Mouse (Mus musculus): Measurements from ENCODE around the gene Gm29735. TPM values are rescaled to one million over a fixed set of nuclear protein-coding genes. Genes with fewer than 3 reads are reported as not detected.
A peak's percentile ranks its signal among the peaks of the same experiment; 100 is the strongest.
"Not testable (repeated sequence)": the region's sequence is repeated elsewhere in the genome, so short reads cannot be mapped to it uniquely, and the experiment has no call there.

Gene Gm29735
- polyA plus RNA-seq, 1 experiment, result not detected

DNA sequence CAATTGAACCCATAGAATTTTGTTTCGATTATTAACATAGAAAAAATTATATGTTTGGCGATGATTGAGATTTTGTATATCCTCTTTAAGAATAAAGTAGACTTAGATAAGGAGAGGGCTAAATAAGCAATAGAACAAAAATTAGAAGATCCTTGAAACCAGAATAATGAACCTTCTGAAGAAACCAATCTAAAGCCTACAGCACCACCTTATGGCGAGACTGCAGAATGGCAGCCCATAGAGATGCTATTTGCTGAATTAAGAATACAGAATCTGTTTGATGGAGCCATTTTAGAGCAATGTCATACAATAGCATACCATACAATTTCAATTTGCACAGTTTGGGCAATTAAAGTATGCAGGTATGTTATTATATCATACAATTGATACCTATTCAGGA lies 12.9 kb upstream of the Gm29735 start:
- Histone ChIP-seq H3K4me3 (replicated peaks; ENCODE audit: insufficient read depth, low read depth, low read length) (no peak overlapping the region), H3K4me1 (ENCODE audit: control insufficient read depth, insufficient read depth, low read length) (no peaks in the 10 kb centered on the region), H3K27me3 (ENCODE audit: control insufficient read depth, insufficient read depth, low read length) (no peaks in the 10 kb centered on the region), H3K27ac (ENCODE audit: insufficient read depth, low read length) (no peak overlapping the region)
- no peak for DNase-seq
- 53% methylated on average over 3 of the region's 3 CpGs for WGBS
- TF ChIP-seq CTCF (IDR thresholded peaks at IDR 0.05; ENCODE audit: borderline replicate concordance, insufficient read depth, low read depth, low read length) (no peak), POLR2A (IDR thresholded peaks at IDR 0.05; ENCODE audit: borderline replicate concordance, insufficient read depth, low read length) (no peak)

DNA sequence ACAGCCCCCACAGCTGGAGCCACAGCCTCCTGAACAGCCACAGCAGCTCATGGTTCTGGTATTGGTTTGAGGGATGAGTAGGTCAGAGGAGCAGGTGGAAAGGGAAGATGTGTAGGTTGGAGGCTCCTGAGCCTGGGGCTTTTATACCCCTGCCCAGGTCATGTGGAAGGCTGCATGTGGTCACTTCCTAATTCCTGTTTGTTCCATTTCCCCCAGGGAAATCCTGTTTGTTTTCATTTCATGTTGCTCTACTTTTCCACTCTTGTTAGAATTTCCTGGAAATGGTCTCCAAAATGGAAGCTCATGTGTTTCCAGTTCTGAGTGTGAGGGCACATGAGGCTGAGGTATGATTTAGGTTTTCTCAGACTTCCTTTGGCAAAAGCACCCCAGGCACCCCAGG lies 8.7 kb upstream of the Gm29735 start, which contains the start of gene Gm4553:
Gene Gm4553 (minus strand): TSS at position 101 of the 400 bp plus-strand sequence.
- not testable (repeated sequence) for H3K4me1 ChIP-seq (ENCODE audit: control insufficient read depth, insufficient read depth, low read length); H3K4me3 ChIP-seq (replicated peaks; ENCODE audit: insufficient read depth, low read depth, low read length); H3K27me3 ChIP-seq (ENCODE audit: control insufficient read depth, insufficient read depth, low read length); DNase-seq; H3K27ac ChIP-seq (ENCODE audit: insufficient read depth, low read length)

DNA sequence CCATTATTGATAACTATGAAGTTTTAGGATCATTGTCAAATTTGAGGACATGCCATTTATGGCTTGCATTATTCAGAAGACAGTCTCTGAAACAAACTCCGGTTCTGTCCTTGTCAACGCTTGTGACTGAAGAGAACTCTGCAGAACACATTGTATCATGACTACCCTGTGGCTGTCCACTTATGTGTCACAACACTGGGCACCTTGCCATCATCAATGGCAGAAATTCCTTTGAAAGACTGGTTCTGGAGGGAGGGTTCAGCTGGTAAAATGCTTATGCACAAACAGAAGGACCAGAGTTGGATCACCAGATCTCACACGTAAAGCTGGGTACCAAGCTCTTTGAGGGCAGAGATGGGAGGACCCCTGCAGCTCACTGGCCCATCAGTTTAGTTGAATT lies 2.5 kb upstream of the Gm29735 start:
- Histone ChIP-seq H3K27ac (ENCODE audit: insufficient read depth, low read length) (no peak overlapping the region), H3K27me3 (ENCODE audit: control insufficient read depth, insufficient read depth, low read length) (no peaks in the 10 kb centered on the region), H3K4me3 (replicated peaks; ENCODE audit: insufficient read depth, low read depth, low read length) (no peak overlapping the region), H3K4me1 (ENCODE audit: control insufficient read depth, insufficient read depth, low read length) (no peaks in the 10 kb centered on the region)
- no peak for DNase-seq
- 86% methylated on average over 3 of the region's 3 CpGs for WGBS
- TF ChIP-seq POLR2A (IDR thresholded peaks at IDR 0.05; ENCODE audit: borderline replicate concordance, insufficient read depth, low read length), result no peak
- no peak for TF ChIP-seq CTCF (IDR thresholded peaks at IDR 0.05; ENCODE audit: borderline replicate concordance, insufficient read depth, low read depth, low read length)

DNA sequence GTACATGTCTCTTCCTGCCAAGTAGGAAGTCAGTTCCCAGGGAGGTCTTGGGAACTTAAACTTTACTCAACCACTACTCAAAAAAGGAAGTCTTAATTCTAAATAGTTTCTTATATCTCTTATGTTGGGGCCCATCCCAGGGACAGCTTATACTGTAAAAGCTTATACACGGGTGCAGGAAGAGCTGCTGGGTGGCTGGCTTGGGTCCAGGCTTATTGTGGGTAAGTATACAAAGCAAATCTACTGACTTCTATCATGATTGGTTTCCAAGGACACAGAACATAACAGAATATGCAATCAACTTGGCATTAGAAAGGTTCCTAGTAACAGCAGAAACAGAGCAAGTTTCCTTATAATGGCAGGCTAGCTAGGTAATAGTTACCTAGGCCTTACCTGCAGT lies 1.6 kb downstream of the Gm29735 start:
- 25% methylated on average over 1 of the region's 1 CpGs for WGBS
- Histone ChIP-seq H3K4me1 (ENCODE audit: control insufficient read depth, insufficient read depth, low read length) (no peaks in the 10 kb centered on the region), H3K27me3 (ENCODE audit: control insufficient read depth, insufficient read depth, low read length) (no peaks in the 10 kb centered on the region), H3K27ac (ENCODE audit: insufficient read depth, low read length) (no peak overlapping the region), H3K4me3 (replicated peaks; ENCODE audit: insufficient read depth, low read depth, low read length) (no peak overlapping the region)
- no peak for DNase-seq
- TF ChIP-seq CTCF (IDR thresholded peaks at IDR 0.05; ENCODE audit: borderline replicate concordance, insufficient read depth, low read depth, low read length) (no peak), POLR2A (IDR thresholded peaks at IDR 0.05; ENCODE audit: borderline replicate concordance, insufficient read depth, low read length) (no peak)

DNA sequence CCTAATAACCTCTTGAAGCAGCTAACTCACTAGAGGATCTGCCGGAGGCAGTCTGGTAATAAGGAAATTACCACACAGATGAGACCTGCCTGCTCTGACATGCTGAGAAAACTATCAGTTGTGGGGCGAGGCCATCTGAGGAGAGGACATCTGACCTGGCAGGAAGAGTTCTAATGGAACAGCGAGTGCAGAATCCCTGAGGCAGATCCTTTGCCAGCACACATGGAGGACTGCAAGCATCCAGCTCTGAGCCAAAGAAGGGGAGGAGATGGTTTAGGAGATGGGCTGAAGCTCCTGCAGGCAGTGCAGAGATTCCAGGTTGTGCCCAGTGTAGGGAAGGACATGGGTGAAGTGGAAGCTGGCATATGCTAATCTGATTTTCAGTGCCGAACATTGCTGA lies 4.7 kb downstream of the Gm29735 start:
- TF ChIP-seq CTCF (IDR thresholded peaks at IDR 0.05; ENCODE audit: borderline replicate concordance, insufficient read depth, low read depth, low read length) (no peak), POLR2A (IDR thresholded peaks at IDR 0.05; ENCODE audit: borderline replicate concordance, insufficient read depth, low read length) (no peak)
- Histone ChIP-seq H3K27ac (ENCODE audit: insufficient read depth, low read length) (no peak overlapping the region), H3K27me3 (ENCODE audit: control insufficient read depth, insufficient read depth, low read length) (no peaks in the 10 kb centered on the region), H3K4me3 (replicated peaks; ENCODE audit: insufficient read depth, low read depth, low read length) (no peak overlapping the region), H3K4me1 (ENCODE audit: control insufficient read depth, insufficient read depth, low read length) (no peaks in the 10 kb centered on the region)
- peak in 1 of 2 experiments; percentile 2 for DNase-seq
- 35% methylated on average over 4 of the region's 4 CpGs for WGBS

DNA sequence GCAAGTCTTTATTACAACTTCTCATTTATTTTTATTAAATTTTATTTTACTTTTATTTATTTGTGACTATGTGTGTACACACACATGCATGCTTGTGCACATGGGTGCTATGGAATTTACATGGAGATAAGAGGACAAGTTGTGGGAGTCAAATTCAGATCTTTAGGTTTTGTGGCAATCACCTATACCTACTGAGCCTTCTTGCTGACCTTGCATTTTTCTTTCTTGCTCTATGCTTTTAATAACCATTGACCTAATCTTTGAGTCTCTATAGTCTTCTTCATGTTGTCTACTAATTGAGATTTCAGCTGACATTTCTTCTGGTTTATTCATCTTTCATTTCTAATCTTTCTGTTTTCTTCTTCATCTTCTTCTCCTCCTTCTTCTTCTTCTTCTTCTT lies 8.3 kb downstream of the Gm29735 start:
- DNase-seq, result no peak
- no peak overlapping the region for H3K27ac ChIP-seq (ENCODE audit: insufficient read depth, low read length)
- H3K27me3 ChIP-seq (ENCODE audit: control insufficient read depth, insufficient read depth, low read length), result no peaks in the 10 kb centered on the region
- no peaks in the 10 kb centered on the region for H3K4me1 ChIP-seq (ENCODE audit: control insufficient read depth, insufficient read depth, low read length)
- TF ChIP-seq CTCF (IDR thresholded peaks at IDR 0.05; ENCODE audit: borderline replicate concordance, insufficient read depth, low read depth, low read length) (no peak), POLR2A (IDR thresholded peaks at IDR 0.05; ENCODE audit: borderline replicate concordance, insufficient read depth, low read length) (no peak)
- H3K4me3 ChIP-seq (replicated peaks; ENCODE audit: insufficient read depth, low read depth, low read length), result no peak overlapping the region

DNA sequence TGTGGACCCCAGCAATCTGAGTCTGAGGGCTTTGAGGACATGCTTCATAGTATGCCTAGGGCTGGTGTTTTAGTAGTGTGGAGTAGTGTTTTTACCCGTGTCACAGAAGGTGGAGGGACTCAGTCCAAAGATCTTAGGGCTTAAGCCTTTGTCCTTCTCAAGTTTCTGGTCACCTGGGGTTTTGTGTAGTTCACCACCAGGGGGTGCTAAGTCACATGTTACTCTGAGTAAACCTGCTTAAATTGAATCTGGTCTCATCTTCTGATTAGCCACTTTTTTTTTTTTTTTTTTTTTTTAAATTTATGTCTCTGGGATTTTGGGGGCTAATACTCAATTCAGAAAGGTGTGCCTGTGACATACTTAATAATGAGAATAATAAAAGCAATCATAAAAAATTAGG lies 10.9 kb downstream of the Gm29735 start:
- Histone ChIP-seq H3K27me3 (ENCODE audit: control insufficient read depth, insufficient read depth, low read length) (no peaks in the 10 kb centered on the region), H3K4me3 (replicated peaks; ENCODE audit: insufficient read depth, low read depth, low read length) (no peak overlapping the region), H3K27ac (ENCODE audit: insufficient read depth, low read length) (no peak overlapping the region), H3K4me1 (ENCODE audit: control insufficient read depth, insufficient read depth, low read length) (no peaks in the 10 kb centered on the region)
- peak; percentile 15 to 26 for DNase-seq
- TF ChIP-seq CTCF (IDR thresholded peaks at IDR 0.05; ENCODE audit: borderline replicate concordance, insufficient read depth, low read depth, low read length) (0 out of 2 replicates have a peak, but pooled peaks have one; percentile 6), POLR2A (IDR thresholded peaks at IDR 0.05; ENCODE audit: borderline replicate concordance, insufficient read depth, low read length) (no peak)
- 10% methylated on average over 1 of the region's 1 CpGs for WGBS

DNA sequence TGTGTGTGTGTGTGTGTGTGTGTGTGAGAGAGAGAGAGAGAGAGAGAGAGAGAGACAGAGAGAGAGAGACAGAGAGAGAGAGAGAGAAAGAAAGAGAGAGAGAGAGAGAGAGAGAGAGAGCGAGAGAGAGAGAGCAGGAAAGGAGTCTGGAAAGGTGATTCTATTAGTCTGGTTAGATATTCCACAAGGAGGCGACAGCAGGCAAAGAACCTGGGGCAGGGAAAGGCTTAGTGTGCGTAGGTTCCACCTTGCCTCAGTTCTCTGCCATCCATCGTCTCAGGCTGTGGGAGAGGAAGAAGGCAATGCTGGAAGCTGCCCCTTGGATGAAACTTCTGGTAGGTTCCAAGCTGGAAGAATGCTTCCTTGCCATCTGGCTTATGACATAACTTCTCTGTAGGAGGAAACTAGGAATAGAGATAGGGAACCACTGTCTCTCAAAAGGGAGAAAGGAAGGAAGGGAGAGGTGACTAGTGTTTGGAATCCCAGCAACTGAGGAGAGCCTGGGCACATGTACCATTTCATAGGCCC lies 11.4 kb downstream of the Gm29735 start:
- no peak overlapping the region for H3K4me3 ChIP-seq (replicated peaks; ENCODE audit: insufficient read depth, low read depth, low read length)
- 46% methylated on average over 4 of the region's 4 CpGs for WGBS
- TF ChIP-seq POLR2A (IDR thresholded peaks at IDR 0.05; ENCODE audit: borderline replicate concordance, insufficient read depth, low read length) (no peak), CTCF (IDR thresholded peaks at IDR 0.05; ENCODE audit: borderline replicate concordance, insufficient read depth, low read depth, low read length) (no peak)
- no peaks in the 10 kb centered on the region for H3K27me3 ChIP-seq (ENCODE audit: control insufficient read depth, insufficient read depth, low read length)
- DNase-seq, result no peak
- no peak overlapping the region for H3K27ac ChIP-seq (ENCODE audit: insufficient read depth, low read length)
- H3K4me1 ChIP-seq (ENCODE audit: control insufficient read depth, insufficient read depth, low read length), result no peaks in the 10 kb centered on the region

Data from cerebellum, adult 2 months (tissue).